In genomic region chr9:31645114-31645513, GRCm38 (mm10) we compare ENCODE assay signal across 19 mouse cellular contexts.
DNase-seq lines count a peak whose midpoint lies in the region; ATAC-seq and TF ChIP-seq lines count a peak whose summit lies in the region.
"Had no signal": no experiment of that assay in that cellular context is flagged by ENCODE, and none has a peak within 500 bp of the region (broad histone marks: within the 10 kb centered on the region; RNA-seq: fewer than 3 reads in every experiment).

No protein-coding gene starts in this region.

- peak; percentile 14 for DNase-seq in hindbrain, postnatal 0 days (ENCODE audit: low spot score)
- DNase-seq in hindbrain, embryonic 14.5 days (ENCODE audit: low spot score) = no peak
- peak; percentile 61 for DNase-seq in urinary bladder, postnatal 14 days (ENCODE audit: low spot score)
- no peak for DNase-seq in urinary bladder, adult 2 months (ENCODE audit: low spot score)
- DNase-seq in lung, adult 2 months = peak; percentile 9
- DNase-seq in lung, postnatal 4 days = peak; percentile 26 to 36
- DNase-seq: adrenal gland, adult 2 months; cerebellum, adult 9-10 months; embryo, embryonic 11 days; gastrocnemius, postnatal 25 days; right cerebral cortex, adult 18-20 months; spleen, adult 18-20 months; thymus, postnatal 14 days had no signal

- ATAC-seq in hindbrain, postnatal 0 days = no peak
- ATAC-seq in hindbrain, embryonic 14.5 days (ENCODE audit: low FRiP score) = no peak
- no peak for ATAC-seq in inflammation-experienced regulatory T-cells, adult 6 months
- ATAC-seq: hindbrain, embryonic 16.5 days had no signal

- H3K4me3 ChIP-seq in hindbrain, postnatal 0 days (ENCODE audit: low read length) = no peak overlapping the region
- H3K4me3 ChIP-seq in hindbrain, embryonic 14.5 days (replicated peaks; ENCODE audit: low read length) = no peak overlapping the region
- H3K4me3 ChIP-seq in lung, adult 2 months (replicated peaks; ENCODE audit: extremely low read depth, low read depth, low read length) = no peak overlapping the region
- H3K4me3 ChIP-seq: heart, embryonic 10.5 days; liver, embryonic 15.5 days; midbrain, embryonic 10.5 days; myocyte had no signal

- no peak overlapping the region for H3K27ac ChIP-seq in hindbrain, postnatal 0 days
- H3K27ac ChIP-seq in hindbrain, embryonic 14.5 days = no peak overlapping the region
- H3K27ac ChIP-seq: heart, embryonic 10.5 days; liver, embryonic 15.5 days; midbrain, embryonic 10.5 days had no signal

- WGBS in hindbrain, postnatal 0 days = 44% methylated on average over 7 of the region's 7 CpGs
- WGBS in hindbrain, embryonic 14.5 days = 70% methylated on average over 7 of the region's 7 CpGs
- 40% methylated on average over 7 of the region's 7 CpGs for WGBS in lung, adult 2 months

- no peak for TF ChIP-seq CTCF in hindbrain, postnatal 0 days (IDR thresholded peaks at IDR 0.05; ENCODE audit: low read depth)
- TF ChIP-seq CTCF in lung, adult 2 months (IDR thresholded peaks at IDR 0.05; ENCODE audit: insufficient read depth, low read length) = no peak

- TF ChIP-seq POLR2A in lung, adult 2 months (IDR thresholded peaks at IDR 0.05; ENCODE audit: borderline replicate concordance, extremely low read depth, low read depth, low read length) = no peak

- H3K4me2 ChIP-seq in hindbrain, postnatal 0 days (ENCODE audit: low read depth, low read length) = 0 out of 2 replicates have a peak overlapping the region, but pooled peaks have one; percentile 7
- no peak overlapping the region for H3K4me2 ChIP-seq in hindbrain, embryonic 14.5 days (replicated peaks)
- H3K4me2 ChIP-seq: liver, embryonic 15.5 days had no signal

- no peaks in the 10 kb centered on the region for H3K4me1 ChIP-seq in hindbrain, postnatal 0 days (ENCODE audit: insufficient read depth, low read length)
- no peaks in the 10 kb centered on the region for H3K4me1 ChIP-seq in hindbrain, embryonic 14.5 days (replicated peaks; ENCODE audit: control insufficient read depth, insufficient read depth, low read length)
- H3K4me1 ChIP-seq in lung, adult 2 months (ENCODE audit: control insufficient read depth, insufficient read depth, low read length) = peaks cover 2% of the 10 kb centered on the region; the same call in 1 of the 2 replicates
- H3K4me1 ChIP-seq: liver, embryonic 15.5 days had no signal

- no peak overlapping the region for H3K9ac ChIP-seq in hindbrain, postnatal 0 days (replicated peaks; ENCODE audit: low read length)
- H3K9ac ChIP-seq in hindbrain, embryonic 14.5 days = no peak overlapping the region
- H3K9ac ChIP-seq: liver, embryonic 15.5 days had no signal

- no peaks in the 10 kb centered on the region for H3K27me3 ChIP-seq in hindbrain, postnatal 0 days (ENCODE audit: insufficient read depth, low read length)
- H3K27me3 ChIP-seq in hindbrain, embryonic 14.5 days (ENCODE audit: control insufficient read depth, insufficient read depth, low read length) = no peaks in the 10 kb centered on the region
- H3K27me3 ChIP-seq: liver, embryonic 15.5 days had no signal

- no peaks in the 10 kb centered on the region for H3K36me3 ChIP-seq in hindbrain, postnatal 0 days (ENCODE audit: insufficient read depth, low read length)
- H3K36me3 ChIP-seq in hindbrain, embryonic 14.5 days (replicated peaks; ENCODE audit: control insufficient read depth, insufficient read depth) = no peaks in the 10 kb centered on the region
- H3K36me3 ChIP-seq: heart, embryonic 10.5 days; liver, embryonic 15.5 days; midbrain, embryonic 10.5 days had no signal

- no peaks in the 10 kb centered on the region for H3K9me3 ChIP-seq in hindbrain, postnatal 0 days (ENCODE audit: low read length)
- no peaks in the 10 kb centered on the region for H3K9me3 ChIP-seq in hindbrain, embryonic 14.5 days (ENCODE audit: control insufficient read depth, low read length)
- H3K9me3 ChIP-seq: heart, embryonic 10.5 days; liver, embryonic 15.5 days; midbrain, embryonic 10.5 days had no signal

Comparison
In these comparisons a context has a peak if more than half of its experiments do, and no peak if none do; other contexts are left out.
1. DNase-seq: peak in hindbrain, postnatal 0 days (single experiment), urinary bladder, postnatal 14 days (single experiment), lung, adult 2 months (single experiment) and lung, postnatal 4 days (2 of 2); none in hindbrain, embryonic 14.5 days (single experiment) and urinary bladder, adult 2 months (single experiment).